Mouse (Mus musculus) B cell, adult (primary cell): ENCODE data around the gene Olfr888. TPM values are rescaled to one million over a fixed set of nuclear protein-coding genes. Genes with fewer than 3 reads are reported as not detected.

ENCODE experiments used
- total RNA-seq: library from RNA; stranded (reverse); gene quantifications from 4 replicates; pipeline ENCODE4 v1.2.4, GENCODE M21; 2023; ENCODE audit not compliant: inconsistent age

Gene Olfr888
- not detected in 4 replicates for total RNA-seq

DNA sequence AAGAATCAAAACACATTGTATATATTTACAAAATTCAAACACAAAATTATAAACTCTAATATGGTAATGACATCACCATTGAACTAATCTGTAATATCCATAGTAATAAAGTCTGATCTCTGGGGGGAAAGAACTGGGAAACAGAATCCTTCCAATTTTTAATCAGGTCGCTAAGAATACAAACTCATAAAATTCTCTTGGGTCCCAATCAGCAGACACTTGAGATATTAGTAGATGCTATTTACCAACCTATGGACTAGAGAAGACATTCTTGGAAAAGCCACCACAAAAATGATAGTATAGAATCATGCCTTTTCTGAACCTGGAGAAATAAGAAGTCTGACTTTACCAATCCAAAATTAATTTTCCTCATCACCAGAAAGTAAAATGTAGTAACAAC lies at the start of gene Olfr888:
Gene Olfr888 (plus strand): TSS at position 301 of the 400 bp plus-strand sequence.

DNA sequence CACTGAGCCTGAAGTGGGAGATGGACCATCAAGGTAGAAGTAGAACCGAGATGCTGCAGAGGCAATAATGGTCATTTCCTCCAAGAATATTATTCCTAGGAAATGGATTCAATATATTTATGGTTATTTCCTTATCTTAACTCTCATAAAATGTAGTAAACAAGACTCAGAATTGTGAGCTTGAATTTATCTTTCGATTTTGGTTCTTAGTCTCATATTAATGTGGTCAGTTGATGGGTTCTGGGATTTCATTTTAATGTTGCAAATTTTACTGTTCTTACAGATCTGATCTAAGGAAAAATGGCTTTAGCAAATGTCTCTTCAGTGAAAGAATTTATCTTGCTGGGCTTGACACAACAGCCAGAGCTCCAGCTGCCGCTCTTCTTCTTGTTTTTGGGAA lies 46.9 kb upstream of the Olfr888 start, which contains the start of gene Olfr885:
Gene Olfr885 (plus strand): TSS at position 301 of the 400 bp plus-strand sequence.

DNA sequence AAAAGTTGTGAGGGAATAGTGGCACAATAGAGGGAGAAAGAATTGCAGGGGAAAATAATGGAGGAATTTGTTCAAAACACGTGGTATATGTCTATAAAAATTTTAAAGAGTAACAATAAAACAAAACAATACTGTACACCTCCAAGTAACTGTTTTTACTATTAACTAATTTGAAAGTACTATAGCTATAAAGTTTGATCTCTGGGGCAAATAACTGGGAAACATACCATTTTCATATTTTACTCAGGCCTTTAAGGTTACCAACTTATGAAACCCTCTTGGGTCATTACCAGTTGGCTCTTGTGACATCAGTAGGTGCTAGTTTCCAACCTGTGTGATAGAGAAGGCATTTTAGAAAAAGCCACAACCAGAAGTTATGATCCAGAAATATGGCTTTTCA lies 24.2 kb upstream of the Olfr888 start, which contains the start of gene Olfr887:
Gene Olfr887 (plus strand): TSS at position 301 of the 400 bp plus-strand sequence.

DNA sequence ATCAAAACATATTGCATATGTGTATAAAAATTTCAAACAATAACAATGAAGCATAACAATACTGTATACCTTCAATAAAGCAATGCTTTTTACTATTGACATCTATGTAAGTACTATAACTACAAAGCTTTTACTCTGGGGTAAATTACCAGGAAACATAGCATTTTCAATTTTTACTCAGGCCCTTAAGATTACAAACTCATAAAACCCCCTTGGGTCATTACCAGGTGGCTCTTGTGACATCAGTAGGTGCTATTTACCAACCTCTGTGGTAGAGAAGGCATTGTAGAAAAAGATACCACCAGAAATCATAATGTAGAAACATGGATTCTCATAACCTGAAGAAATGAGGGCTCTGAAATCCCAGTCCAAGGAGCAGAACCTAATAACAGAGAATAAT lies 7.0 kb downstream of the Olfr888 start, which contains the start of gene Olfr889:
Gene Olfr889 (plus strand): TSS at position 301 of the 400 bp plus-strand sequence.

DNA sequence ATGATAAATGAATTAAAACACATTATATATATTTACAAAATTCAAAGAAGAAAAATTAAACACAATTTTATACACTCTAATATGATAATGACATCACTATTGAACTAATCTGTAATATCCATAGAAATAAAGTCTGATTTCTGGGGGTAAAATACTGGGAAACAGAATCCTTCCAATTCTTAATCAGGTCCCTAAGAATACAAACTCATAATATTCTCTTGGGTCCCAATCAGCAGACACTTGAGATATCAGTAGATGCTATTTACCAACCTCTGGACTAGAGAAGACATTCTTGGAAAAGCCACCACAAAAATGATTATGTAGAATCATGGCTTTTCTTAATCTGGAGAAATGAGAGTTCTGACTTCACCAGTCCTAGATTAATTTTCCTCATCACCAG lies 34.3 kb downstream of the Olfr888 start, which contains the start of gene Olfr890:
Gene Olfr890 (plus strand): TSS at position 301 of the 400 bp plus-strand sequence.

Other genes with a start within 250 kb of the Olfr888 start
- not detected in 4 replicates for gene Olfr145, start 211.4 kb upstream of the Olfr888 start, total RNA-seq
- not detected in 4 replicates for gene Olfr878, start 190.3 kb upstream of the Olfr888 start, total RNA-seq
- not detected in 4 replicates for gene Olfr881, start 116.3 kb upstream of the Olfr888 start, total RNA-seq
- gene Olfr883, start 82.3 kb upstream of the Olfr888 start, total RNA-seq: not detected in 4 replicates
- gene Olfr884, start 61.6 kb upstream of the Olfr888 start, total RNA-seq: not detected in 4 replicates
- gene Olfr885, start 46.8 kb upstream of the Olfr888 start, total RNA-seq: not detected in 4 replicates
- gene Olfr887, start 24.1 kb upstream of the Olfr888 start, total RNA-seq: not detected in 4 replicates
- not detected in 4 replicates for gene Olfr889, start 7.1 kb downstream of the Olfr888 start, total RNA-seq
- gene Olfr890, start 34.4 kb downstream of the Olfr888 start, total RNA-seq: not detected in 4 replicates
- not detected in 4 replicates for gene Olfr891, start 72.7 kb downstream of the Olfr888 start, total RNA-seq
- not detected in 4 replicates for gene Olfr893, start 100.2 kb downstream of the Olfr888 start, total RNA-seq
- gene Olfr894, start 109.9 kb downstream of the Olfr888 start, total RNA-seq: not detected in 4 replicates
- gene Olfr143, start 144.6 kb downstream of the Olfr888 start, total RNA-seq: not detected in 4 replicates
- gene Olfr895, start 159.7 kb downstream of the Olfr888 start, total RNA-seq: not detected in 4 replicates
- not detected in 4 replicates for gene Olfr896-ps1, start 183.0 kb downstream of the Olfr888 start, total RNA-seq
- not detected in 4 replicates for gene Olfr25, start 220.9 kb downstream of the Olfr888 start, total RNA-seq
- gene Olfr898, start 240.3 kb downstream of the Olfr888 start, total RNA-seq: not detected in 4 replicates